Mouse (Mus musculus): ENCODE measurements around the gene Spx. TPM values are rescaled to one million over a fixed set of nuclear protein-coding genes. Genes with fewer than 3 reads are reported as not detected.

Gene Spx
- polyA plus RNA-seq, 1 experiment, result 2.6 TPM

- Histone ChIP-seq H3K4me1 (ENCODE audit: control insufficient read depth, insufficient read depth, low read length) (no peaks in the 10 kb centered on the region), H3K27ac (ENCODE audit: insufficient read depth, low read length) (no peak overlapping the region), H3K4me3 (ENCODE audit: insufficient read depth, low read length) (no peak overlapping the region)
- TF ChIP-seq CTCF (IDR thresholded peaks at IDR 0.05; ENCODE audit: borderline replicate concordance, insufficient read depth, low read length) (no peak), POLR2A (IDR thresholded peaks at IDR 0.05; ENCODE audit: low read depth, low read length) (no peak)
Measured at GRCm38 (mm10) chr6:142413845-142414244, 604 bp downstream of the Spx start.

GRCm38 (mm10) chr6:142414597-142414996, 1.4 kb downstream of the Spx start:
- H3K27ac ChIP-seq (ENCODE audit: insufficient read depth, low read length), result no peak overlapping the region
- H3K4me3 ChIP-seq (ENCODE audit: insufficient read depth, low read length), result no peak overlapping the region
- TF ChIP-seq POLR2A (IDR thresholded peaks at IDR 0.05; ENCODE audit: low read depth, low read length), result no peak
- no peak for TF ChIP-seq CTCF (IDR thresholded peaks at IDR 0.05; ENCODE audit: borderline replicate concordance, insufficient read depth, low read length)
- H3K4me1 ChIP-seq (ENCODE audit: control insufficient read depth, insufficient read depth, low read length), result no peaks in the 10 kb centered on the region

- no peak overlapping the region for H3K27ac ChIP-seq (ENCODE audit: insufficient read depth, low read length)
- H3K4me3 ChIP-seq (ENCODE audit: insufficient read depth, low read length), result no peak overlapping the region
- TF ChIP-seq CTCF (IDR thresholded peaks at IDR 0.05; ENCODE audit: borderline replicate concordance, insufficient read depth, low read length), result no peak
- no peaks in the 10 kb centered on the region for H3K4me1 ChIP-seq (ENCODE audit: control insufficient read depth, insufficient read depth, low read length)
Measured at GRCm38 (mm10) chr6:142424976-142425375, 11.7 kb downstream of the Spx start.

GRCm38 (mm10) chr6:142429072-142429471, 15.8 kb downstream of the Spx start:
- TF ChIP-seq CTCF (IDR thresholded peaks at IDR 0.05; ENCODE audit: borderline replicate concordance, insufficient read depth, low read length) (no peak), POLR2A (IDR thresholded peaks at IDR 0.05; ENCODE audit: low read depth, low read length) (no peak)
- no peak overlapping the region for H3K27ac ChIP-seq (ENCODE audit: insufficient read depth, low read length)
- no peaks in the 10 kb centered on the region for H3K4me1 ChIP-seq (ENCODE audit: control insufficient read depth, insufficient read depth, low read length)
- no peak overlapping the region for H3K4me3 ChIP-seq (ENCODE audit: insufficient read depth, low read length)

- peaks cover 5% of the 10 kb centered on the region; the same call in 1 of the 2 replicates for H3K4me1 ChIP-seq (ENCODE audit: control insufficient read depth, insufficient read depth, low read length)
- no peak overlapping the region for H3K27ac ChIP-seq (ENCODE audit: insufficient read depth, low read length)
- no peak for TF ChIP-seq CTCF (IDR thresholded peaks at IDR 0.05; ENCODE audit: borderline replicate concordance, insufficient read depth, low read length)
- no peak for TF ChIP-seq POLR2A (IDR thresholded peaks at IDR 0.05; ENCODE audit: low read depth, low read length)
- H3K4me3 ChIP-seq (ENCODE audit: insufficient read depth, low read length), result no peak overlapping the region
Measured at GRCm38 (mm10) chr6:142451381-142451780, 38.1 kb downstream of the Spx start.

- no peak for TF ChIP-seq POLR2A (IDR thresholded peaks at IDR 0.05; ENCODE audit: low read depth, low read length)
- no peak for TF ChIP-seq CTCF (IDR thresholded peaks at IDR 0.05; ENCODE audit: borderline replicate concordance, insufficient read depth, low read length)
- Histone ChIP-seq H3K4me1 (ENCODE audit: control insufficient read depth, insufficient read depth, low read length) (peaks cover 3% of the 10 kb centered on the region; the same call in 1 of the 2 replicates), H3K27ac (ENCODE audit: insufficient read depth, low read length) (no peak overlapping the region), H3K4me3 (ENCODE audit: insufficient read depth, low read length) (no peak overlapping the region)
Measured at GRCm38 (mm10) chr6:142453311-142453710, 40.1 kb downstream of the Spx start.

- H3K4me1 ChIP-seq (ENCODE audit: control insufficient read depth, insufficient read depth, low read length), result no peaks in the 10 kb centered on the region; the same call in 1 of the 2 replicates
- H3K4me3 ChIP-seq (ENCODE audit: insufficient read depth, low read length), result no peak overlapping the region
- TF ChIP-seq CTCF (IDR thresholded peaks at IDR 0.05; ENCODE audit: borderline replicate concordance, insufficient read depth, low read length) (no peak), POLR2A (IDR thresholded peaks at IDR 0.05; ENCODE audit: low read depth, low read length) (no peak)
- no peak overlapping the region for H3K27ac ChIP-seq (ENCODE audit: insufficient read depth, low read length)
Measured at GRCm38 (mm10) chr6:142455314-142455996, 42.2 kb downstream of the Spx start.

GRCm38 (mm10) chr6:142458010-142458409, 44.8 kb downstream of the Spx start:
- Histone ChIP-seq H3K4me3 (ENCODE audit: insufficient read depth, low read length) (no peak overlapping the region), H3K27ac (ENCODE audit: insufficient read depth, low read length) (no peak overlapping the region), H3K4me1 (ENCODE audit: control insufficient read depth, insufficient read depth, low read length) (no peaks in the 10 kb centered on the region)
- TF ChIP-seq POLR2A (IDR thresholded peaks at IDR 0.05; ENCODE audit: low read depth, low read length) (no peak), CTCF (IDR thresholded peaks at IDR 0.05; ENCODE audit: borderline replicate concordance, insufficient read depth, low read length) (no peak)

GRCm38 (mm10) chr6:142459017-142459678, 45.9 kb downstream of the Spx start:
- TF ChIP-seq CTCF (IDR thresholded peaks at IDR 0.05; ENCODE audit: borderline replicate concordance, insufficient read depth, low read length) (no peak), POLR2A (IDR thresholded peaks at IDR 0.05; ENCODE audit: low read depth, low read length) (no peak)
- H3K4me1 ChIP-seq (ENCODE audit: control insufficient read depth, insufficient read depth, low read length), result no peaks in the 10 kb centered on the region
- no peak overlapping the region for H3K4me3 ChIP-seq (ENCODE audit: insufficient read depth, low read length)
- H3K27ac ChIP-seq (ENCODE audit: insufficient read depth, low read length), result no peak overlapping the region

- Histone ChIP-seq H3K4me3 (ENCODE audit: insufficient read depth, low read length) (no peak overlapping the region), H3K4me1 (ENCODE audit: control insufficient read depth, insufficient read depth, low read length) (no peaks in the 10 kb centered on the region), H3K27ac (ENCODE audit: insufficient read depth, low read length) (no peak overlapping the region)
- no peak for TF ChIP-seq POLR2A (IDR thresholded peaks at IDR 0.05; ENCODE audit: low read depth, low read length)
- TF ChIP-seq CTCF (IDR thresholded peaks at IDR 0.05; ENCODE audit: borderline replicate concordance, insufficient read depth, low read length), result no peak
Measured at GRCm38 (mm10) chr6:142462194-142462593, 49.0 kb downstream of the Spx start.

Other genes starting within 250 kb of the Spx start
- gene Slco1a6, start 204.9 kb upstream of the Spx start, polyA plus RNA-seq (2011; ENCODE audit: insufficient read length, low read depth, missing spikeins), result not detected in 2 replicates
- not detected in 2 replicates for gene Iapp, start 115.0 kb upstream of the Spx start, polyA plus RNA-seq (2011; ENCODE audit: insufficient read length, low read depth, missing spikeins)
- gene Slco1a5, start 90.5 kb upstream of the Spx start, polyA plus RNA-seq (2011; ENCODE audit: insufficient read length, low read depth, missing spikeins), result 0.30 TPM in 2 replicates
- gene Pyroxd1, start 67.8 kb upstream of the Spx start, polyA plus RNA-seq (2011; ENCODE audit: insufficient read length, low read depth, missing spikeins), result 15.3 and 17.8 TPM in 2 replicates
- 28.2 and 36.2 TPM in 2 replicates for gene Recql, start 26.4 kb upstream of the Spx start, polyA plus RNA-seq (2011; ENCODE audit: insufficient read length, low read depth, missing spikeins)
- gene Golt1b, start 26.2 kb upstream of the Spx start, polyA plus RNA-seq (2011; ENCODE audit: insufficient read length, low read depth, missing spikeins), result 78.3 and 88.1 TPM in 2 replicates
- gene Gys2, start 59.7 kb downstream of the Spx start, polyA plus RNA-seq (2011; ENCODE audit: insufficient read length, low read depth, missing spikeins), result not detected in 2 replicates
- gene Ldhb, start 94.5 kb downstream of the Spx start, polyA plus RNA-seq (2011; ENCODE audit: insufficient read length, low read depth, missing spikeins), result 77.4 and 79.9 TPM in 2 replicates
- 0.32 and 1.7 TPM in 2 replicates for gene Kcnj8, start 158.2 kb downstream of the Spx start, polyA plus RNA-seq (2011; ENCODE audit: insufficient read length, low read depth, missing spikeins)

Data from embryonic fibroblast, embryonic 13.5 days (primary cell).